Mouse (Mus musculus): ENCODE data around the gene Sptbn4.
A peak's percentile ranks its signal among the peaks of the same experiment; 100 is the strongest.

The Sptbn4 gene

GRCm38 (mm10) chr7:27323001-27323400, 124.5 kb downstream of the Sptbn4 start:
- no peak for DNase-seq

DNA sequence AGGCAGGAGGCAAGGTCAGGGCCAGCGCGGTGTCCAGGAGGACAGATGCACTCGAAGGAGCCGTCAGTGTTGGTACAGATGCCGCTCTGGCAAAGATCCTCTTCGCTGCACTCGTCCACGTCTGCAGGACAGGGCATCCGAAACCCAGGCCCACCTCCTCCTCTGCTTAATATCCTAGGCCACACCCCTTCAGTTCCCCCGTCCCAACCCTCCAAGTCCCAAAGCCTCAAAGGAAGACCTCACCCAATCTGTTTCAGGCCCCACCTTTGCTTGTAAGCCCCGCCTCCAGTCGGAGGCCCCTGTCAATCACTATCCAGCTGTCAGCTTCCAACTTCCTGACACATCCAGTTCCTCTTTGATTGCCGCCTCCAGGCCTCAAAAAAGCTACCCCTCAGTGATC, 125.2 kb downstream of the Sptbn4 start:
- DNase-seq: no peak

DNA sequence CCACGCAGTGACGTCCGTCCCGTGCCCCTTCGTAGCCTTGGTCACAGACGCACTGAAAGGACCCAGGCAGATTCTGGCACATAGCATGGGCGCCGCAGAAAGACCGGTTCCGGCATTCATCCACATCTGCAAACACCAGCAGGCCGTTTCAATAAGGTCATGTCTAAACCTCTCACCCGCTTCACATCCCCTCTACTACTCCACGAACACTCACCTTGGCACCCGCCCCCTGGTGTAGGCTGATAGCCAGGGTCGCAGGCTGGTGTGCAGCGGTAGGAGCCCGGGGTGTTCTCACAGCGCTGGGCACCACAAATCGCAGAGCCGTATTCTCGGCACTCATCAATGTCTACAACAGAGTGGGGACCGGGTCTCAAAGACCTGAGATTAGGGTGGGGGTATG, 128.1 kb downstream of the Sptbn4 start:
- DNase-seq: no peak

DNA sequence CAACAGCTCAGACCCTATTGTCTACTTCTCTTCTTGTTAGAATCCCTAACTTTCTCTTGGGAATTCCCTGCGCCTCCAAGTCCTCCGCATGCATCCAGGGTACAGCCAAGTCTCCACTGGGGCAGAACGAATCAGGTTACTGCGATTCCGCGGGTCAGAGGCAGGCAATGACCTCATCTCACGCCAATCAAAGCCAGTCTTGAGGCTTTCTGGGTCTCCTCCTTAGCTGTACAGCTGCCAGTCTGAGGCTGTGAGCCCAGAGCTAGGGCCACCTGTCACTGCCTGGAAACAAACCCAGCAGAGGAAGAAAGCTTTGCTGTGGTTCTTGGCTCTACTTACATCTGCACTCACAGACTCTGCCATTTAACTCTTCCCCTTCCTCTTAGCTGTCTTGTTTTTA, 131.5 kb downstream of the Sptbn4 start:
- DNase-seq: no peak

GRCm38 (mm10) chr7:27314393-27314792, 133.1 kb downstream of the Sptbn4 start:
- no peak for DNase-seq

DNA sequence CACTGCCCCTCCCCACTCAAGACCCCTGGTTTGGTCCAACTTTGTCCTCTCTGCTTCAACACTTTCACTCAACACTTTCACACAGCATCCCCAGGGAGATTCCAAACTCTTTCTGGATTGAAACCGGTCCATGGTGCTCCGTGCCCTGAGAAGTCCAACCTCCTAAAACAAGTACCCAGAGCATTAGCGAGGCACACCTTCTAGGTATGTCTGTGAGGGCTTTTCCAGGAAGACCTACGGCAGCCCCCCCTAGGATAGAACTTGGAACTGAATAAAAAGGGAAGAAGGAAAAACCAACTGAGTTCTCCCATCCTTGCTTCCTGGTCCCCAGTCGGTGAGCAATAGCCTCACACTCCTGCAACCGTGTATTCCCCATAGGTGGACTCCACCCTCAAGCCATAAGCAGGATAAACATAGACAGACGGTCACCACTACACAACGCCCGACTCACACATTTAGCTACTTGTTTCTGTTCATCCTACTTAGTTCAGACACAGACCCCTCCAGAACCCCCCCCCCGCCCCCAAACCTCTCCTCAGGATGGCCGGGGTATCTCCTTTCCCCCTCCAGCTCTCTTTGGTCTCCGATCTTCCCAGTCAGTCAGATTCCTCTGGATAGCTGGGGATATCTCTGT, 135.7 kb downstream of the Sptbn4 start:
- DNase-seq: no peak

- no peak for DNase-seq
Measured at GRCm38 (mm10) chr7:27310996-27311535, 136.4 kb downstream of the Sptbn4 start.

DNA sequence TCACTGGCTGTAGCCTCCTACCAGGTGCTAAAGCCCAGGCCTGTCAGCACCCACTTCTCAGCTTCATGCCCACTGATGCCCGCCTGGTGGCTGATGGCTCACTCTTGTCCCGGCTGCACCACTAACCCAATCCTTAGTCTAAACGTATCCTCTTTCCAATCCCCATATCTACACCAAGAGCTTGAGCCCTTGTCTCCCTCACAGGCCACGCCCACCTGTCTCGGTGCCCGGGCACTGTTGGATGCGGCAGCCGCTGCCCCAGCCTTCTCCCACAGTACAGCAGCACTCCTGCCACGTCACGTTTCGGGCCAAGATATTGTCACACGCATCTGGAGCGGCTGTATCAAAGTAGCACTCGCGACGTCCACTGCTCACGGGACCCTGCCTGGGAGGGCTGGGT, 137.2 kb downstream of the Sptbn4 start:
- DNase-seq: peak; percentile 61 to 71

- no peak for DNase-seq
Measured at GRCm38 (mm10) chr7:27309832-27310231, 137.7 kb downstream of the Sptbn4 start.

GRCm38 (mm10) chr7:27308821-27309549, 138.5 kb downstream of the Sptbn4 start:
- no peak for DNase-seq

DNA sequence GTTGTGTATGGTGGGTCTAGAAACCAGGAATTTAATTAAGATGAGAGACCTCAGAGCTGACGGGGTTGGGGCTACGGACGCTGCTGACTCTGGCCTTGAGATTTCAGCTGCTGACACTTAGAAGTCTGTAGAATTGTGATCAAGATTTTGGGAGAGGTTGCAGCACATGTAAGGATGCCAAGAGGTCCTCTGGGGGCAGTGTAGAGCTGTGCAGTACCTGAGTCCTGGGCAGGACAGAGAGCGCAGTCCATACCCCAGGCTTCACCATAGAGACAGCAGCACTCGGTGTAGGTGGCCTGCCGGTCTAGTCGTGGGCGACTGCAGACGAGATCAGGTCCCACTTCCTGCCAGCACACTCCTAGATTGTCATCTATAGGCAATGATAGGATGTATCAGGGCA, 139.9 kb downstream of the Sptbn4 start:
- DNase-seq: no peak
